Mouse (Mus musculus) Patski (cell line): ENCODE results near the gene Sqstm1. TPM values are rescaled to one million over a fixed set of nuclear protein-coding genes. Genes with fewer than 3 reads are reported as not detected.

Experiments used
- ATAC-seq: fragments of 100-300 bp; one replicate; pipeline ENCODE4 v1.8.0; 2021
- CTCF ChIA-PET: fragments of 350-600 bp; sonication (Branson Sonifier 250); formaldehyde crosslinking; loops from one replicate; lab custom pipeline; 2022; ENCODE audit warnings: inconsistent platforms; lab: Charles Lee
- POLR2A ChIA-PET: fragments of 350-600 bp; sonication (Branson Sonifier 250); formaldehyde crosslinking; loops from one replicate; lab custom pipeline; 2022; ENCODE audit warnings: antibody characterized with exemption, inconsistent platforms; lab: Charles Lee
- DNase-seq: peaks from one replicate; pipeline ENCODE4 v3.0.0-alpha.2; 2011; ENCODE audit warnings: low read depth, low spot score
- H3K27me3 ChIP-seq: fragments of 371-371 bp; one replicate; pipeline ENCODE4 v1.5.1; 2021
- CTCF ChIP-seq: fragments of 100-300 bp; IDR thresholded peaks from one replicate; pipeline ENCODE4 v1.5.1; 2021
- in situ Hi-C: fragments of 300-500 bp; cut with MboI; formaldehyde crosslinking; loops from 3 replicates; pipeline ENCODE4 v1.11.1; 2018; ENCODE audit warnings: low pct_unique_long_range_greater_than_20kb, mixed read lengths
- polyA plus RNA-seq: library from polyadenylated mRNA; unstranded; gene quantifications from one replicate; pipeline ENCODE4 v1.2.3, GENCODE M21; 2021

The Sqstm1 gene
- polyA plus RNA-seq, 1 experiment from 2014 or later = 530 TPM

DNA sequence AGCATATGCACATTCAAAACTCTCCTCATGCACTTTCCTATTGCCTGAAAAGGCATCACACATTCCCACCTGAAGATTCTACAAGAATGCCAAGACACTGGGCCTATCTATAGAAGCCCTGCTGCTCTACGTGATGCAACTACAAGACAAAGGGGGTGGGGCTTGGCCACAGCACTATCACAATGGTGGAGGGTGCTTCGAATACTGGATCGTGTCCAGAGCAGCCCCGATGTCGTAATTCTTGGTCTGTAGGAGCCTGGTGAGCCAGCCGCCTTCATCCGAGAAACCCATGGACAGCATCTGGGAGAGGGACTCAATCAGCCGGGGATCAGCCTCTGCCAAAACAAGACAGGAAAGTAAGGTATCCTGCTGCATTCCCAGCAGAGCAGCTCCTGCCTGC, 10.0 kb downstream of the Sqstm1 start:
- CTCF ChIA-PET = interaction anchor here (1.1 to 2.1 kb wide), 3 partner anchors 9 to 12 kb away, joined by 3 to 5 read pairs (median 5); partner anchors contain the start of genes Mgat4b and Sqstm1
- POLR2A ChIA-PET = interaction anchor here (0.5 to 1.4 kb wide), 4 partner anchors 10 to 1416 kb away, joined by 3 read pairs; partner anchors contain the start of genes Mgat4b and Sqstm1
- no peaks in the 10 kb centered on the region for H3K27me3 ChIP-seq
- DNase-seq (no peak), ATAC-seq (no peak)
- TF ChIP-seq CTCF = no peak
- in situ Hi-C loops = no loop called here

DNA sequence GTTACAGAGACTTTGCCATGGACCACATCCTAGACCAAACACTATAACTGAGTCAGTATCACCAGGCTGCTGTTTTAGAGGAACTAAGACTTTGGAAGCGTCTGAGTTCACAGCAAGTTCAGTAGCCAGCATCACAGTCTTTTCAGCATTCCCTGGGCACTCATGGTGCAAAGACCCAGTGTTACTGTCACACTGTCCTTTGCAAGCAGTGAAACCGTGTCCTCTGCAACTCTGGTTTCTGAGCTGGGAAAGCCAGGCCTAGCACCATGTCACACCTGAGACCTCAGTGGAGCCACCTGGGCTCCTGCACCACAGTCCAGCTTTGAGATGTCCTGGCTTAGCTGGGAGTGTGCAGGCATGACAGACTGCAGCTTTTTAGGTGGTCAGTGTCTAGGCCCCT, 11.7 kb downstream of the Sqstm1 start:
- ChIA-PET CTCF (interaction anchor here (1.8 to 2.9 kb wide), 2 partner anchors 10 to 13 kb away, joined by 5 to 10 read pairs; no protein-coding TSS in a partner anchor), POLR2A (interaction anchor here (0.7 to 0.9 kb wide), 2 partner anchors 10 to 18 kb away, joined by 3 read pairs; no protein-coding TSS in a partner anchor)
- no peaks in the 10 kb centered on the region for H3K27me3 ChIP-seq
- ATAC-seq = no peak
- TF ChIP-seq CTCF = no peak
- in situ Hi-C loops = no loop called here
- no peak for DNase-seq

- DNase-seq = no peak
- H3K27me3 ChIP-seq = no peaks in the 10 kb centered on the region
- no peak for TF ChIP-seq CTCF
- no peak for ATAC-seq
- in situ Hi-C loops = no loop called here
- POLR2A ChIA-PET = interaction anchor here (0.8 to 0.9 kb wide), 2 partner anchors 11 to 19 kb away, joined by 3 read pairs; no protein-coding TSS in a partner anchor
- CTCF ChIA-PET = interaction anchor here (1.8 to 2.9 kb wide), 2 partner anchors 9 to 14 kb away, joined by 5 to 10 read pairs; no protein-coding TSS in a partner anchor
Observed at GRCm38 (mm10) chr11:50198219-50198846, 12.3 kb downstream of the Sqstm1 start.

DNA sequence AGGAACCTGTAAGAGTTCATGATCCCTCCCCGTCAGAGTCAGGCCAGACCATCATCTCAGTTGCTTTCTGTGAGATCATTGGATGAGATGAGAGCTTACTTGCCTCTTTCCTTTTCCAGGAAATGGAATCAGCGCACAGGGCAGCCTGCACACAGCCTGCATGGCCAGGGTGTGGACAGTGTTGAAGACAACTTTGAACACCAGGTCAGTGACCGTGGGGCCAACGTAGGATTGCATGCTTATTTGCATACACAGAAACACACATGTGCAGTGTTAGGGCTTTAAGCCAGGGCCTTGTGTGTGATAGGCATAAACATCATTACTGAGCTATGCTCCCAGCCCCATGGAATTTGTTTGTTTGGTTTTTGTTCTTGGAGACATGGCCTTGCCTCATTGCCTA, 13.1 kb downstream of the Sqstm1 start:
- H3K27me3 ChIP-seq = no peaks in the 10 kb centered on the region
- no peak for DNase-seq
- ChIA-PET CTCF (interaction anchor here (2.9 kb wide), 1 partner anchor 8 kb away, joined by 10 read pairs; no protein-coding TSS in a partner anchor), POLR2A (no interaction called here)
- TF ChIP-seq CTCF = no peak
- in situ Hi-C loops = no loop called here
- peak; percentile 10 for ATAC-seq

DNA sequence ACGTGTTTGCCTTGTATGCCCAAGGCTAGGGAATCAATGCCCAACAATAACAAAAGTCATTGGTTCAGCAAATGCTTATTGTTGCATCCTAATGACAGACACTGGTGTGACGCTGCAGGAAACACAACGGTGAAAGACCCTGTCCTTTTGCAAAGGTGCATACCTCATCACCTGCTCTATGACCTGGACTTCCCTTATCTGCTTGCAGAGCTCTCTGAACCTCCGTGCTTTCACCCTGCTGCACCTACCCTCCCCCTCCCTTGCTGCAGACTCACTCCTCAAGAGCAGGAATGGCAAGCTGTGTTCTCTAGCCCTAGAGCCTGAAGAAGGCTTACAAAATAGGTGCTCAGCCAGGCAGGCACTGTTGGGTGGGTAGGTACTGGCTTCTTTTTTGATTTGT, 15.8 kb downstream of the Sqstm1 start:
- H3K27me3 ChIP-seq = no peaks in the 10 kb centered on the region
- in situ Hi-C loops = no loop called here
- CTCF ChIA-PET = no interaction called here
- ATAC-seq (no peak), DNase-seq (no peak)
- POLR2A ChIA-PET = no interaction called here
- no peak for TF ChIP-seq CTCF

- no peaks in the 10 kb centered on the region for H3K27me3 ChIP-seq
- CTCF ChIA-PET = no interaction called here
- POLR2A ChIA-PET = no interaction called here
- in situ Hi-C loops = no loop called here
- no peak for ATAC-seq
- TF ChIP-seq CTCF = no peak
- DNase-seq = no peak
Observed at GRCm38 (mm10) chr11:50194070-50194469, 16.6 kb downstream of the Sqstm1 start.

DNA sequence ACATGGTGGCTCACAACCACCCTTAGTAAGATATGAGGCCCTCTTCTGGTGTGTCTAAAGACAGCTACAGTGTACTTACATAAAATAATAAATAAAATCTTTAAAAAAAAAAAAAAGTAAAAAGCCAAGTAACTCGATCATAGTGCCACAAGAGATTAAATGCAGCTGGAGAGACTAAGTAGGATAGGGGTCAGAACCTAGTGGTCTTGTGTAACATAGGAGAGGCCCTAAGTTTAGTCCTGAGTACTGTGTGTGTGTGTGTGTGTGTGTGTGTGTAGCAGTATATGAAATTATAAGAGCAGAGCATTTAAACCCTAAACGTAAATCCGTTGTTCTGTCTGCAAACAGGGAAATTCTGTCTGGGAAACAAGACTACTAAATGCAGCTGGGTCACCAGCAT, 18.3 kb downstream of the Sqstm1 start:
- TF ChIP-seq CTCF = no peak
- DNase-seq = no peak
- ATAC-seq = no peak
- in situ Hi-C loops = no loop called here
- CTCF ChIA-PET = interaction anchor here (1.9 kb wide), 1 partner anchor 31 kb away, joined by 6 read pairs; no protein-coding TSS in a partner anchor
- H3K27me3 ChIP-seq = no peaks in the 10 kb centered on the region
- POLR2A ChIA-PET = no interaction called here

DNA sequence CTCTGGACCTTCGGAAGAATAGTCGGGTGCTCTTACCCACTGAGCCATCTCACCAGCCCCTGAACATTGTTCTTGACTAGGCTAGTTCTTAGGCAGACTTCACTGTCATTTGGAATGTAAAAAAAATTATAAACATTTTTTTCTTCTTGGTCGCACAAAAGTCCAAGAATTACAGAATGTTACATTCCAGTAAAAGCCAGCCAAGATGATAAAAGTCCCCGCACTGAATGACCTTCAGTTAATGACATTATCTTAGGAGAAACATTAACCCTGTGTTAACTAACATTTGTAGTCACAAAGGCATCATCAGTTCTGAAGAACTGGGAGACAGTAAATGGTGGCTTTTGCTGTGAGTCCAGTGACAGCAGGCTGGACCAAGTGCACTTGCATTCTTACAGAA, 20.3 kb downstream of the Sqstm1 start:
- no peak for DNase-seq
- no peak for TF ChIP-seq CTCF
- in situ Hi-C loops = no loop called here
- ChIA-PET CTCF (interaction anchor here (1.2 to 2.9 kb wide), 4 partner anchors 8 to 29 kb away, joined by 3 to 10 read pairs (median 4); no protein-coding TSS in a partner anchor), POLR2A (interaction anchor here (1.1 kb wide), 1 partner anchor 19 kb away, joined by 3 read pairs; no protein-coding TSS in a partner anchor)
- no peaks in the 10 kb centered on the region for H3K27me3 ChIP-seq
- no peak for ATAC-seq

DNA sequence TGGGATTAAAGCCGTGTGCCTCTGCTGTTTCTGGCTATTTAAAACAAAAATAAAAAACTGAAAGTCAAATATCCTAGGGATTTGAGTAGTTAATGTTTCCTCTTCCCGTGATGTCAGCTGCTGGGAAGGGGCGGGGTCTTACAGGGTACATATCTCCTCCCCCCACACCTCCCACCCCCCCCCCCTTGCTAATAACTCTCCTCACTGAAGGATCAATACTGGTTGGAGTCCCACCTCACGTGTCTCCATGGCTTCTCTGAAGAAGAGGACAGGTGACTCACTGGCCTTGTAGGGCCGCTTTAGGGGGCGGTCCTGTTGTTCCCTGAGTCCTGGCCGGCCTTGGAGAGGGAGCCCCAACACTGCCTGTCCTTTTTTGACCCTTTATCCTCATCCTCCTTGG, 21.9 kb downstream of the Sqstm1 start:
- POLR2A ChIA-PET = interaction anchor here (1.2 kb wide), 1 partner anchor 19 kb away, joined by 4 read pairs; no protein-coding TSS in a partner anchor
- no peaks in the 10 kb centered on the region for H3K27me3 ChIP-seq
- TF ChIP-seq CTCF = no peak
- DNase-seq (no peak), ATAC-seq (no peak)
- CTCF ChIA-PET = interaction anchor here (1.0 to 2.9 kb wide), 5 partner anchors 9 to 195 kb away, joined by 3 to 10 read pairs (median 4); no protein-coding TSS in a partner anchor
- in situ Hi-C loops = no loop called here

DNA sequence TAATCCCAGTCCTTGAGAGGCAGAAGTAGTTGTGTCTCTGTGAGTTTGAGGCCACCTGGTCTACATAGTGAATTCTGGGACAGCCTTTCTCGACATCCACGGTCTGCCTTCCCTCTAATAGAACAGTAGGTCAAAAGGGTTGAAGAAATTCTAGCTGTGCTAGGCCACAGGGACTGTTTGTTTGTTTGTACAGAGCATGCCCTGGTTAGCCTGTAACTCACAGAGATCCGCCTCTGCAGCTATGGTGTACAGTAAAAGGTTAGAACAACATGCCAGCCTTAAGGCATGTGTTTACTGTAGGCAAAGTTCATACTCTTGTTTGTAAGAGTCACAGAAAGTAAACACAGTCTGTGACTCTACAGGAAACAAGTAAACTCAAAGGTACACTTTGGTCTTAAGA, 25.8 kb downstream of the Sqstm1 start:
- ChIA-PET CTCF (interaction anchor here (1.4 to 1.8 kb wide), 2 partner anchors 24 to 39 kb away, joined by 3 to 7 read pairs; no protein-coding TSS in a partner anchor), POLR2A (no interaction called here)
- no peaks in the 10 kb centered on the region for H3K27me3 ChIP-seq
- DNase-seq (no peak), ATAC-seq (no peak)
- in situ Hi-C loops = no loop called here
- TF ChIP-seq CTCF = no peak

DNA sequence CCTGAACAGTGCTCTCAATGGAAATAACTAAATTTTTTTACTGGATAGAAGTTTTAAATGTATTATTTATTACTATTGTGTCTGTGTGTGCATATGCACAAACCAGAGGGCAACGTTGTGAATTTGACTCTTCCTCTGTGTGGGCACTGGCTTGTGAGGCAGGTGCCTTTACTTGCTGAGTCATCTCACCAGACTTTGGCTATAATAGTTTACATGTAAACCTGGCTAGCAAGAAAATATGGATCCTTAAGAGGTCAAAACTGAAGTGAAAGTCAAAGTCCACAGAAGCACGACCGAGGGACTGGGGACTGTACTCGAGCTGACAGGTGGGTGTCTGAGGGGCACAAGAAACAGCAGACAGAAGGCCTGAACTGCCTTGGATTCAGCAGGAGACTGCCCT, 27.9 kb downstream of the Sqstm1 start:
- CTCF ChIA-PET = no interaction called here
- TF ChIP-seq CTCF = no peak

More for the DNA sequence above, 27.9 kb downstream of the Sqstm1 start:
- POLR2A ChIA-PET = no interaction called here
- no peak for ATAC-seq
- no peaks in the 10 kb centered on the region for H3K27me3 ChIP-seq
- in situ Hi-C loops = no loop called here
- DNase-seq = no peak
